Mouse (Mus musculus) forebrain, embryonic 15.5 days (tissue): Measurements from ENCODE around the gene Lamtor4. TPM values are rescaled to one million over a fixed set of nuclear protein-coding genes. Genes with fewer than 3 reads are reported as not detected.
A peak's percentile ranks its signal among the peaks of the same experiment; 100 is the strongest.
"Not testable (repeated sequence)": the region's sequence is repeated elsewhere in the genome, so short reads cannot be mapped to it uniquely, and the experiment has no call there.

Experiments
- ATAC-seq: fragments of 200-750 bp; cut with Nextera tagmentation; replicated peaks from 2 replicates; pipeline ENCODE4 v1.8.0; 2017; ENCODE audit warnings: mild to moderate bottlenecking, moderate TSS enrichment, moderate library complexity
- H3K27ac ChIP-seq: fragments of 300-500 bp; sonication (generic); replicated peaks from 2 replicates; pipeline ENCODE4 v1.5.1; 2015; ENCODE audit warnings: mild to moderate bottlenecking, inconsistent platforms
- H3K27me3 ChIP-seq: fragments of 300-500 bp; sonication (generic); 2 replicates; pipeline ENCODE4 v1.6.1; 2015; ENCODE audit warnings: inconsistent platforms
- H3K36me3 ChIP-seq: fragments of 300-500 bp; sonication (generic); 2 replicates; pipeline ENCODE4 v1.6.1; 2015; ENCODE audit warnings: mild to moderate bottlenecking, inconsistent platforms
- H3K4me1 ChIP-seq: fragments of 300-500 bp; sonication (generic); 2 replicates; pipeline ENCODE4 v1.6.1; 2015; ENCODE audit warnings: inconsistent platforms
- H3K4me2 ChIP-seq: fragments of 300-500 bp; sonication (generic); replicated peaks from 2 replicates; pipeline ENCODE4 v1.6.1; 2015; ENCODE audit warnings: mild to moderate bottlenecking, inconsistent platforms
- H3K4me3 ChIP-seq: fragments of 300-500 bp; sonication (generic); 2 replicates; pipeline ENCODE4 v1.5.1; 2015; ENCODE audit warnings: mild to moderate bottlenecking, inconsistent platforms
- H3K9ac ChIP-seq: fragments of 300-500 bp; sonication (generic); replicated peaks from 2 replicates; pipeline ENCODE4 v1.6.1; 2015; ENCODE audit warnings: mild to moderate bottlenecking, inconsistent platforms
- H3K9me3 ChIP-seq: fragments of 300-500 bp; sonication (generic); 2 replicates; pipeline ENCODE4 v1.6.1; 2016; ENCODE audit warnings: inconsistent platforms
- WGBS: fragments of 180-500 bp; shearing (Covaris S2); methylation state at CpG from one replicate; pipeline ENCODE4 v1.1.7; 2015; ENCODE audit warnings: mixed read lengths; 5-methylcytosine and 5-hydroxymethylcytosine counted together
- polyA plus RNA-seq: library from polyadenylated mRNA; unstranded; fragments of >200 nt; fragmentation: Nextera tagmentation; extraction: Ambion mirVana; gene quantifications from 2 replicates; pipeline ENCODE4 v1.2.1, GENCODE M21; 2015

Lamtor4 gene
- polyA plus RNA-seq = 75.3 and 84.8 TPM in 2 replicates

GRCm38 (mm10) chr5:138255353-138256093 is at the start of gene Lamtor4:
TSS of gene Lamtor4 (plus strand) at chr5:138255482.
- Histone ChIP-seq H3K4me2 (peak within 1 kb of the TSS; percentile 83), H3K27me3 (no peaks in the 10 kb centered on the region), H3K9ac (peak within 1 kb of the TSS; percentile 68), H3K9me3 (no peaks in the 10 kb centered on the region), H3K27ac (peak within 1 kb of the TSS; percentile 87), H3K36me3 (peaks cover 15% of the 10 kb centered on the region), H3K4me3 (peak within 1 kb of the TSS; percentile 60), H3K4me1 (peaks cover 12% of the 10 kb centered on the region)
- under 1% methylated on average over 38 of the region's 38 CpGs for WGBS
- ATAC-seq = peak; percentile 100

DNA sequence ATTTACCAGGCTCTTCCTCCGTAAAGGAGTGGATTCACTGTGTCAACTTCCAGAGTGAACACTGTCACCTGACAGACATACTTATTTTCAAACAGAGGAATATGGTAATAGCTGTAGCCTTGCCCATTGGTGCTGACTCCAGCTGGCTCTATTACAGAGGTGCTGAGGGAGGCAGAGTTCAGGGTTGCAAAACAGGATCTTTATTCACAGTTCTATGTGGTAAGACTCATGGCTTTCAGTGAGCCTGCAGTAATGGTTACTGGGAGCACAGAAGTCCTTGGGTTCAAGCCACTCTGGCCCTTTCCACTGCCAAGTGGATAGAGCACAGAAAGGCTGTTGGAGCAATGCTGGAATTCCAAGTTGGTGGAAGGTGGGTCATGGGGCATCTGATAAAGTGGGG is 48.0 kb upstream of the Lamtor4 start:
- Histone ChIP-seq H3K36me3 (no peaks in the 10 kb centered on the region), H3K9ac (no peak overlapping the region), H3K27ac (no peak overlapping the region), H3K4me3 (no peak overlapping the region), H3K4me1 (no peaks in the 10 kb centered on the region), H3K27me3 (no peaks in the 10 kb centered on the region), H3K9me3 (no peaks in the 10 kb centered on the region), H3K4me2 (no peak overlapping the region)
- no peak for ATAC-seq
- WGBS = 86% methylated on average over 1 of the region's 1 CpGs

DNA sequence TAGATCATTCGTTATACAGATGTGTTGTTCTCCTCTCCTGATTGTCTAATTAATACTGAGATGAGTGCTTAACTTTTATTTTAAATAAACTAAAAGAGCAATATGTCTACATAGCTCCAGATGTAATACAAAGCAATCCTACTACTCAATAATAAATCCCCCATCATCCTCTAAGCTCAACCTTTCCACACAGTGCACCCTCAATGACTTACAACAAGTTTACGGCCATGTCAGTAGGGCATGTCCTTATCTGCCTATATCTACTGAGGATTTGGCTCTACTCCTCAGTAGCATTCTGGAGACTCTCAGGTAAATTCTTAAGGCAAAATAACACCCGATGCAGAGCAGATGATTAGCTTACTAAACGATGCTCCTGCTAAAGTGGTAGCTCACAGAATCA is 47.4 kb upstream of the Lamtor4 start:
- Histone ChIP-seq H3K4me1 (no peaks in the 10 kb centered on the region), H3K9ac (no peak overlapping the region), H3K9me3 (no peaks in the 10 kb centered on the region), H3K27ac (no peak overlapping the region), H3K4me2 (no peak overlapping the region), H3K27me3 (no peaks in the 10 kb centered on the region), H3K36me3 (no peaks in the 10 kb centered on the region), H3K4me3 (no peak overlapping the region)
- 82% methylated on average over 4 of the region's 4 CpGs for WGBS
- ATAC-seq = no peak

DNA sequence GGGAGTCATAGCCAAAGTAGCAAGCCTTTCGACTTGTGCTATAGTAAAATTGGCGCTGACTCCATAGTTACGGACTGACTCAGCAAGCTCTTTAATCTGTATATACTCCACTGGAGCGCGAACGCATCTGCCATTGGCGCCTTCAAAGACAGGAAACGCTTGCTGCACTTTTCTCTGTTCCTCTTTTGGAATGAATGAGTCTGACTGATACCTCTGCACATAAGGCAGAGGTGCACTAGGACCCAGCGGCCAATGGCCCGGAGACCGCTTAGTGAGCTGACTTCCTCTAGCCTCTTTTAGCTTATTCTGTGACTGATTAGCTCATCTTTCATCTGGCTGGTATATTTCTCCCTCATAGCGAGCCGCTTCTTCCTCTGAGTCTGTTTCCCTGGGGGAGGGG is 38.6 kb upstream of the Lamtor4 start:
- WGBS = 95% methylated on average over 13 of the region's 13 CpGs
- not testable (repeated sequence) for H3K27ac ChIP-seq, H3K9me3 ChIP-seq, ATAC-seq, H3K4me3 ChIP-seq, H3K36me3 ChIP-seq, H3K4me2 ChIP-seq, H3K27me3 ChIP-seq, H3K9ac ChIP-seq, H3K4me1 ChIP-seq

GRCm38 (mm10) chr5:138219864-138220263 is 35.4 kb upstream of the Lamtor4 start:
- H3K27ac ChIP-seq = no peak overlapping the region
- no peak overlapping the region for H3K4me2 ChIP-seq
- H3K36me3 ChIP-seq = no peaks in the 10 kb centered on the region
- no peaks in the 10 kb centered on the region for H3K9me3 ChIP-seq
- WGBS = 76% methylated on average over 2 of the region's 2 CpGs
- no peak overlapping the region for H3K4me3 ChIP-seq
- H3K27me3 ChIP-seq = no peaks in the 10 kb centered on the region
- no peak for ATAC-seq
- H3K4me1 ChIP-seq = no peaks in the 10 kb centered on the region
- H3K9ac ChIP-seq = no peak overlapping the region

DNA sequence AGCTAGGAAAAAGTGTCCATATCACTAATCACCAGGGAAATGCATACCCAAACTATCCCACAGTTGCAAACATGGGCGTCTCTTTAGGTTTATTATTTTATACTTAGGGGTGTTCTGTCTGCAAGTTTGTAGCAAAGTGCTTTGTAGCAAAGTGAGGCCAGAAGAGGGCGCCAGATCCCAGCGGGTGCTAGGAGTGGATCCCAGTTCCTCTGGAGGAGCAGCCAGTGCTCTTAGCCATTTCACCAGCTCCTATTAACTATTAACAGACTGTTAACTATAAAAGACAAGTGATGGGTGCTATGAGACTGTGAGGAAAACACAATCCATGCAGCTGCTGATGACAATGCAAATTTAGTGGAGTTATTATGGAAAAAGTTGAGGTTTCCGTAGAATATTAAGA is 33.2 kb upstream of the Lamtor4 start:
- Histone ChIP-seq H3K4me2 (no peak overlapping the region), H3K9me3 (no peaks in the 10 kb centered on the region), H3K36me3 (no peaks in the 10 kb centered on the region), H3K4me1 (no peaks in the 10 kb centered on the region), H3K27ac (no peak overlapping the region), H3K27me3 (no peaks in the 10 kb centered on the region), H3K4me3 (no peak overlapping the region), H3K9ac (no peak overlapping the region)
- WGBS = 22% methylated on average over 4 of the region's 4 CpGs
- no peak for ATAC-seq

DNA sequence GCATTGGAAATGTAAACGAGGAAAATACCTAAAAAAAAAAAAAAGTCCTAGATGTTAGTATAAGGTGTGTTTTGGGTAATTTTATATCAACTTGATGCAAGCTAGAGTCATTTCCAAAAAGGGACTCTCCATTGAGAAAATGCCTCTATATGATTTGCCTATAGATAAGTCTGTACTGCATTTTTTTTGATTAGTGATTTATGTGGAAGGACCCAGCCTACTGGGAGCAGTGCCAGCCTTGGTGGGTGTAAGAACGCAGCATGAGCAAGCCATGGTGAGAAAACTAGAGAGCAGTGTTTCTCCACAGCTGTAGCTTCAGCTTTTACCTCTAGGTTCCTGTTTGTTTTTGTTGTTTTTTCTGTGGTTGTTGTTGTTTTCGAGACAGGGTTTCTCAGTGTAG is 32.0 kb upstream of the Lamtor4 start:
- no peak overlapping the region for H3K4me3 ChIP-seq
- WGBS = 62% methylated on average over 3 of the region's 3 CpGs
- no peaks in the 10 kb centered on the region for H3K36me3 ChIP-seq
- H3K9ac ChIP-seq = no peak overlapping the region
- H3K9me3 ChIP-seq = no peaks in the 10 kb centered on the region
- H3K27me3 ChIP-seq = no peaks in the 10 kb centered on the region
- no peak overlapping the region for H3K27ac ChIP-seq
- no peak for ATAC-seq
- no peak overlapping the region for H3K4me2 ChIP-seq
- H3K4me1 ChIP-seq = no peaks in the 10 kb centered on the region

DNA sequence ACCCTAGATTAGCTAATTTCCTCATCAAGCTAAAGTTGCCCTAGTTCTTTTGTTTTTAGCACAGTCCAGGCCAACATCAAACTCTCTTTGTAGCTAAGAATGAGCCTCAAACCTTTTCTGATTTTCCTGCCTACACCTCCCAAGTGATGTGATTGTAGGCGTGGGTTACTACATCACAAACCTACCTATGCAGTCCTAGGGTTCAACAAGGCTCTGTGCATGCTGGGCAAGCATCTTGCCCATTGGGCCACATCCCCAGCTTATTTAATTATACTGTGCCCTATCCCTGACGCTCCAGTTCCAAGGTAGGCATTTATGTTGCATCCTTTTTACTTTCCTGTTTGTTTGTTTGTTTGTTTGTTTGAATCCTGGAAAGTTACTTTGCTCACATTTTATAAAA is 29.6 kb upstream of the Lamtor4 start, which contains the start of gene Nxpe5:
Gene Nxpe5, plus strand, starts transcription at position 199 of the 400 bp plus-strand sequence.
- H3K4me2 ChIP-seq = no peak within 1 kb of the TSS
- H3K4me1 ChIP-seq = no peaks in the 10 kb centered on the region
- no peak within 1 kb of the TSS for H3K4me3 ChIP-seq
- 58% methylated on average over 2 of the region's 2 CpGs for WGBS
- no peaks in the 10 kb centered on the region for H3K36me3 ChIP-seq
- no peaks in the 10 kb centered on the region for H3K27me3 ChIP-seq
- H3K9me3 ChIP-seq = no peaks in the 10 kb centered on the region
- no peak for ATAC-seq
- H3K9ac ChIP-seq = no peak within 1 kb of the TSS
- H3K27ac ChIP-seq = no peak within 1 kb of the TSS

- WGBS = 88% methylated on average over 4 of the region's 4 CpGs
Measured at GRCm38 (mm10) chr5:138226491-138226890, 28.8 kb upstream of the Lamtor4 start.

DNA sequence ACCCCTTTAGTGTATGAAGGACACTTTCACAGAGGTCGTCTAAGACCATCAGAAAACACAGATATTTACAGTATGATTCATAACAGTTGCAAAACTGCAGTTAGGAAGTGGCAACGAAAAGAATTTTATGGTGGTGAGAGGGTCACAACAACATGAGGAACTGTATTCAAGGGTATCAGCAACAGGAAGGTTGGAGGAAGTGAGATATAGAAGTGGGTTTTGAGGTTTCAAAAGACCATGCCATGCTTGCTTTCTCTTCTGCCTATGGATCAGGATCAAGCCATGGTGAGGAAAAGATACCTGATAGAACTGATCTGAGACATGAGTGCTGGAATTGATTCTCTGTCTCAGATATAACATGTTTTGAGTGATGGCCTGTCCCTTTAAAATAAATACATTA is 27.9 kb upstream of the Lamtor4 start:
- WGBS = 80% methylated on average over 2 of the region's 2 CpGs
- H3K4me1 ChIP-seq = no peaks in the 10 kb centered on the region
- no peaks in the 10 kb centered on the region for H3K9me3 ChIP-seq
- no peak overlapping the region for H3K27ac ChIP-seq
- no peak overlapping the region for H3K4me2 ChIP-seq
- no peak overlapping the region for H3K9ac ChIP-seq
- no peak for ATAC-seq
- no peaks in the 10 kb centered on the region for H3K27me3 ChIP-seq
- H3K36me3 ChIP-seq = no peaks in the 10 kb centered on the region
- H3K4me3 ChIP-seq = no peak overlapping the region

More at GRCm38 (mm10) chr5:138226491-138226890, 28.8 kb upstream of the Lamtor4 start:
- Histone ChIP-seq H3K9me3 (no peaks in the 10 kb centered on the region), H3K36me3 (no peaks in the 10 kb centered on the region), H3K4me2 (no peak overlapping the region), H3K4me3 (no peak overlapping the region), H3K4me1 (no peaks in the 10 kb centered on the region), H3K27me3 (no peaks in the 10 kb centered on the region), H3K9ac (no peak overlapping the region), H3K27ac (no peak overlapping the region)
- ATAC-seq = no peak

GRCm38 (mm10) chr5:138228026-138228425 is 27.3 kb upstream of the Lamtor4 start:
- Histone ChIP-seq H3K9me3 (no peaks in the 10 kb centered on the region), H3K4me1 (no peaks in the 10 kb centered on the region), H3K27me3 (no peaks in the 10 kb centered on the region), H3K36me3 (no peaks in the 10 kb centered on the region), H3K4me2 (no peak overlapping the region), H3K4me3 (no peak overlapping the region), H3K27ac (no peak overlapping the region), H3K9ac (no peak overlapping the region)
- whole genome bisulfite sequencing = 56% methylated on average over 3 of the region's 3 CpGs
- no peak for ATAC-seq

DNA sequence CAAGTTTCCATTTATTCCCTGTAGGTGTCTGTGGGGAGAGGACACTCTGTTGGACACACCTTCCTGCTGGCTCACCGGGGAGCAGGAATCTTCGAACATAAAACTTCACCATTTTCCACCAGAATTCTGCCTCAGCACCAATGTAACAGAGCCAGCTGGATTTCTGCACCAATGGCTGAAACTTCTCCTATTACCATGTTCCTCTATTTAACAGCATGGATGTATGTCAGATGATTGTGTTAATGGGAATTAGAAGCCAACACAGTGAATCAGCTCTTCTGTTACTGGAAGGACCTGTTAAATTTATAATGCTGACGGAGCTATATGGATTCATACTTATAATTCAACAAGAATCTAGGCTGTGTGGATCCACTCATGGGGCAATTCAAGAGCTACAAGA is 25.8 kb upstream of the Lamtor4 start:
- H3K4me2 ChIP-seq = no peak overlapping the region
- no peak overlapping the region for H3K27ac ChIP-seq
- no peaks in the 10 kb centered on the region for H3K4me1 ChIP-seq
- no peak overlapping the region for H3K4me3 ChIP-seq
- 95% methylated on average over 3 of the region's 3 CpGs for WGBS
- no peaks in the 10 kb centered on the region for H3K36me3 ChIP-seq
- no peak for ATAC-seq
- H3K9me3 ChIP-seq = no peaks in the 10 kb centered on the region
- no peaks in the 10 kb centered on the region for H3K27me3 ChIP-seq
- no peak overlapping the region for H3K9ac ChIP-seq

DNA sequence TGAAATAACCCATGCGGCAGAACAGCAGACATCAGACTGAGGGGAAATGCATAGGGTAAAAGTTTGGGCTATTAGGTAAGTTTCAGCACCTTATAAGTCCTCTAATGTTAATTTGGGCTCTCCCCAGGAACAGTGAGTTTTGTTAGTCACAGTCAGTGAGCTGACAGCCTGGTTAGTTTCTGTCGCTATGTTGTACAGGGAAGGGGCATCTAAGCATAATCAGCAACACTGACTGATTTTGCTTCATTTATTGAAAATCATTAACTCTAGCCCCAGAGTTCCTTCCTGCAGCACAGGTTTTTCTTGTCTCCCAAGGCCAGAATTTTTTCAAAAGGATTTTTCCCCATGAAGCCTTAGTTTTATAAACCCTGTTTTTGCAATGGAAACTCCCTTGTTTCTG is 21.5 kb upstream of the Lamtor4 start:
- Histone ChIP-seq H3K36me3 (no peaks in the 10 kb centered on the region), H3K4me1 (no peaks in the 10 kb centered on the region), H3K4me3 (no peak overlapping the region), H3K27me3 (no peaks in the 10 kb centered on the region), H3K27ac (no peak overlapping the region), H3K9me3 (no peaks in the 10 kb centered on the region), H3K4me2 (no peak overlapping the region), H3K9ac (no peak overlapping the region)
- 91% methylated on average over 2 of the region's 2 CpGs for WGBS
- ATAC-seq = no peak
